Mouse (Mus musculus) midbrain, embryonic 12.5 days (tissue): ENCODE measurements around the gene Atrn. TPM values are rescaled to one million over a fixed set of nuclear protein-coding genes. Genes with fewer than 3 reads are reported as not detected.

Source experiments
- ATAC-seq: fragments of 200-750 bp; cut with Nextera tagmentation; 2 replicates; pipeline ENCODE4 v1.8.0; 2017; ENCODE audit warnings: low read depth, moderate TSS enrichment, moderate library complexity; ENCODE audit not compliant: low FRiP score
- H3K27ac ChIP-seq: fragments of 300-500 bp; sonication (generic); replicated peaks from 2 replicates; pipeline ENCODE4 v1.5.1; 2016; ENCODE audit warnings: mild to moderate bottlenecking
- H3K27me3 ChIP-seq: fragments of 300-500 bp; sonication (generic); 2 replicates; pipeline ENCODE4 v1.6.1; 2016; ENCODE audit warnings: mild to moderate bottlenecking
- H3K36me3 ChIP-seq: fragments of 300-500 bp; sonication (generic); 2 replicates; pipeline ENCODE4 v1.6.1; 2016
- H3K4me1 ChIP-seq: fragments of 300-500 bp; sonication (generic); 2 replicates; pipeline ENCODE4 v1.6.1; 2016
- H3K4me2 ChIP-seq: fragments of 300-500 bp; sonication (generic); replicated peaks from 2 replicates; pipeline ENCODE4 v1.6.1; 2016; ENCODE audit warnings: mild to moderate bottlenecking, moderate library complexity
- H3K4me3 ChIP-seq: fragments of 300-500 bp; sonication (generic); 2 replicates; pipeline ENCODE4 v1.5.1; 2016; ENCODE audit warnings: mild to moderate bottlenecking
- H3K9ac ChIP-seq: fragments of 300-500 bp; sonication (generic); replicated peaks from 2 replicates; pipeline ENCODE4 v1.6.1; 2016; ENCODE audit warnings: mild to moderate bottlenecking, moderate library complexity
- H3K9me3 ChIP-seq: fragments of 300-500 bp; sonication (generic); 2 replicates; pipeline ENCODE4 v1.6.1; 2016; ENCODE audit warnings: mild to moderate bottlenecking
- WGBS: fragments of 180-500 bp; shearing (Covaris S2); methylation state at CpG from one replicate; pipeline ENCODE4 v1.1.7; 2016; 5-methylcytosine and 5-hydroxymethylcytosine counted together
- polyA plus RNA-seq: library from polyadenylated mRNA; unstranded; fragments of >200 nt; fragmentation: Nextera tagmentation; extraction: Ambion mirVana; gene quantifications from 2 replicates; pipeline ENCODE4 v1.2.1, GENCODE M21; 2016

Gene Atrn
- 11.8 and 15.4 TPM in 2 replicates for polyA plus RNA-seq

DNA sequence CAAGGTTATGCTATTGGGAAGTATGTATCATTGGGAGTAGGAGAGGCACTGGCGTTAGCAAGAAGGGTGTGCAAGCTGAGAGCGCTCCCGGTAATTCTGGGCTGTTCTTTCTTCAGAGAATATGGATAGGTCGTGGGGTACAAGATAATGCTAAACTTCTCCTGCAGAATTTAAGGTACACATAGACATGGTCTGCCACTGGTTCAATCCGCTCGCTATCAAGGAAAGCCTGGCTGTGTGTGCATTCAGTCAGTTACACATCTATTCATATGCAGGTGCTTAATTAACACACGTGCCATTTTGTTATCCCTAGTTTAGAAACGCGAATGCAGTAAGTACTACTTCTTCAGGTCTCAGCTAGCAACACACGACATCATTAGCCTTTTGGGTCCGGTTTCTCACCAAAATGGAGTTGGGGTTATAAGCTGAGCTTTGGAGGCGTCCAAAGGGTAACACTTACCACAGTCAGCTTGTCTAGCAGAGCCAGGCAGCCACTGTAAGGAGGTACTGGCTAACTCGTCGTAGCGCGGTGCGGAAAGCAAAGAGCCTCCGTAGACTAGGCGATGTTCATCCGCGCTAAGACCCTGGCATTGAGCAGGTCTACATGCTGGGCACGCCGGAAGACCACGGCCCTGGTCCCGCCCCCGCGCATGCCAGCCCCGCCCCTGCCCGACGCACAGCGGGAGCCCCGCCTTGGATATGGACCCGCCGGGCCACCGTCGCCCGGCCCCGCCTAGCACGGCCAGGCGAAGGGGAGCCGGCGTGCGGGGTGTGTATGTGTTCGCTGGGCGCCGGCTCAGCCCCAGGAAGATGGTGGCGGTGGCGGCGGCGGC is at the start of gene Atrn, which contains the start of gene 4930402H24Rik:
Gene Atrn, plus strand, starts transcription at position 745 of the 833 bp plus-strand sequence.
Gene 4930402H24Rik, minus strand, starts transcription at position 656 of the 833 bp plus-strand sequence.
- Histone ChIP-seq H3K4me1 (peaks cover 18% of the 10 kb centered on the region), H3K27me3 (no peaks in the 10 kb centered on the region), H3K9me3 (no peaks in the 10 kb centered on the region), H3K36me3 (no peaks in the 10 kb centered on the region), H3K9ac (peak within 1 kb of the TSS; percentile 95), H3K4me3 (peak within 1 kb of the TSS; percentile 99), H3K4me2 (peak within 1 kb of the TSS; percentile 69), H3K27ac (peak within 1 kb of the TSS; percentile 84)
- WGBS, result 5% methylated on average over 46 of the region's 50 CpGs
- peak; percentile 99 for ATAC-seq

DNA sequence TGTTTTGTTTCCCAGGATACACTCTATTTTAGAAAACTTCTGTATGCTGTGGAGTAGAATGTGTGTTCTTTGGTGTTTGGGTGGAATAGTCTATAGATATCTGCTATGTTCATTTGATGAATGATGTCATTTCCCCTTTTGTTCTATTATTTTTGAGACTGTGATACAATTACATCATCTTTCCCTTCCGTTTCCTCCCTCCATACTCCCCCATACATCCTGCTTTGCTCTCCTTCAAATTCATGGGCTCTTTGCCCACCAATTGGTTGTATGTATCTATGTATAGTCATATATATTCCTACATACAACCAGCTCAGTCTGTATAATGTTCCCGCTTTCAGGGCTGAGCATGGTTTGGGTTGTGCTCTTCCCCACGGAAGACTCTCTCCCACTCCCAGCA is 44.2 kb upstream of the Atrn start:
- Histone ChIP-seq H3K27ac (no peak overlapping the region), H3K9me3 (no peaks in the 10 kb centered on the region), H3K4me1 (no peaks in the 10 kb centered on the region), H3K4me2 (no peak overlapping the region), H3K27me3 (no peaks in the 10 kb centered on the region), H3K4me3 (no peak overlapping the region), H3K9ac (no peak overlapping the region), H3K36me3 (no peaks in the 10 kb centered on the region)
- no peak for ATAC-seq
- WGBS, result 87% methylated on average over 3 of the region's 3 CpGs

DNA sequence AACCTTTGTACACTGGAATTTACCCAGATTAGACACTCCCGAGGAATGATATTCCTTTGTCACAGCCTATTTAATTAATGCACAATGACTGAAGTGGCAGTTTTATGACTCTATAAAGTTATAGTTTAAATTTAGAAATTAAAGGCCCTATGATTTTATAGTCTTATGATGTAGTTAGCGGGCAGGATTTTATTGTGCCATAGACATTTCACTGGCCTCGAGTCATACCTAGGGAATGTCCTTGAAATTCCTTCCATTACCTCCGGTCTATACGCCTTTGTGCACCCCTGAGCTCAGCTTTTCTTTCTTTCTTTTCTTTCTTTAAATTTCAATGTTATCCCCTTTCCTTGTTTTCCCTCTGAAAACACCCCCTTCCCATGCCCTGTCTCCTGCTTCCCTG is 35.4 kb upstream of the Atrn start:
- no peak for ATAC-seq
- Histone ChIP-seq H3K4me1 (no peaks in the 10 kb centered on the region), H3K27me3 (no peaks in the 10 kb centered on the region), H3K36me3 (no peaks in the 10 kb centered on the region), H3K9ac (no peak overlapping the region), H3K9me3 (no peaks in the 10 kb centered on the region), H3K4me3 (no peak overlapping the region), H3K27ac (no peak overlapping the region), H3K4me2 (no peak overlapping the region)
- WGBS, result 86% methylated on average over 5 of the region's 5 CpGs

DNA sequence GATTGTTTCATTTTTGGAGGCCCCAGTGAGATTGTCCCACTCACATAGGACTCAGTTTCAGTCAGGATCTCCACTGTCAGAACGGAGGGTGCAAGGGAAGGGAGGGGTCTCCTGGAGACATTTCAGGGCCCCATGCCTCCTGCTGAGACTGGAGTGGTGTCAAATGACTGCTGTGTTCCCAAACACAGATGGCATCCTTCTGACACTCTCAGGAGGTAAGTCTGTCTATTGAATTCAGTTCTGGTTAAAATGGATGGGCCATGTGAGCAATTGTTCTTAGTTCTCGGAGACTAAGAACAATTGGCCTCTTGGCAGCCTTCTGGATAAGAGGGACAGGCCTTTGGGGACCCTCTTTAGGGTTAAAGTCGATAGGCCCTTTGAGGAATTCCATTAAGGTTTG is 28.9 kb upstream of the Atrn start:
- H3K27ac ChIP-seq, result no peak overlapping the region
- H3K36me3 ChIP-seq, result peaks cover 6% of the 10 kb centered on the region; the same call in 1 of the 2 replicates
- H3K27me3 ChIP-seq, result no peaks in the 10 kb centered on the region
- H3K4me2 ChIP-seq, result no peak overlapping the region
- no peaks in the 10 kb centered on the region for H3K9me3 ChIP-seq
- no peak for ATAC-seq
- H3K4me3 ChIP-seq, result no peak overlapping the region
- WGBS, result 69% methylated on average over 3 of the region's 3 CpGs
- H3K9ac ChIP-seq, result no peak overlapping the region
- no peaks in the 10 kb centered on the region for H3K4me1 ChIP-seq

DNA sequence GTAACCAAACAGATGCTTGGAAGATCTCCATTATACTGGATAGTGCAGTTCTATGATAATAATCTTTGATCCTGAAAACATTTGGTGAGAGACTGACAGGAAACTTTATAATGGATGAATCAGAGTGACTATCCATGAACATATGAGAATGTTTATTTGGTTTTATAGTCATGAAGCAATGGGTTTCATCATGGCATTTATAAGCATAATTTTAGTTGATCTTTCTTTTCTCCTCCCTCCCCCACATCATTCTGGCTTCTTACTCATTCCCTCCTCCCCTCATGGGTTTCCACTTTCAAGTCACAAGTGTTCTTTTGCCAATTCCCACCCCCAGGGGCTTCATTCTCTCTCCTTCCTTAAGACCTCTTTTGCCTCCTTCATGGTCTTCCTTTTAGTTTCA is 19.3 kb upstream of the Atrn start:
- Histone ChIP-seq H3K36me3 (peaks cover 4% of the 10 kb centered on the region), H3K27ac (no peak overlapping the region), H3K27me3 (no peaks in the 10 kb centered on the region), H3K9me3 (no peaks in the 10 kb centered on the region), H3K4me1 (no peaks in the 10 kb centered on the region), H3K9ac (no peak overlapping the region), H3K4me2 (no peak overlapping the region), H3K4me3 (no peak overlapping the region)
- ATAC-seq, result no peak

DNA sequence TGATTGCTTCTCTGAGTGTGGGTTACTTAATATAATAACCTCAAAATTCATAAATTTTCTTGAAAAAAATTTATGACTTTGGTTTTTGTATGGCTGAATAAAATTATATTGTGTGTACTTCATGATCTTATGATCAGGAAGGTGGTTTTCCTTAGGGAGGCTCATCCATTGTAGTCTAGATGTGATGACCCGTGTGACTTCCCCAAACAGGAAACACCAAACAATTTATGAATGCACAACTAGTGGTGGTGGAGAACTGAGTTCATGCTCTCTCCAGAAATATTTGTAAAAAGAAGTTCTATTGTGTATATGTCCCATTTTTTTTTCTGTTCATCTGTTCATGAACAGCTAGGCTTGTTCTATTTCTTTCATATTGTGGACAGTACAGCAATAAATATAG is 18.8 kb upstream of the Atrn start:
- Histone ChIP-seq H3K4me2 (no peak overlapping the region), H3K27me3 (no peaks in the 10 kb centered on the region)
- WGBS, result 84% methylated on average over 1 of the region's 1 CpGs

DNA sequence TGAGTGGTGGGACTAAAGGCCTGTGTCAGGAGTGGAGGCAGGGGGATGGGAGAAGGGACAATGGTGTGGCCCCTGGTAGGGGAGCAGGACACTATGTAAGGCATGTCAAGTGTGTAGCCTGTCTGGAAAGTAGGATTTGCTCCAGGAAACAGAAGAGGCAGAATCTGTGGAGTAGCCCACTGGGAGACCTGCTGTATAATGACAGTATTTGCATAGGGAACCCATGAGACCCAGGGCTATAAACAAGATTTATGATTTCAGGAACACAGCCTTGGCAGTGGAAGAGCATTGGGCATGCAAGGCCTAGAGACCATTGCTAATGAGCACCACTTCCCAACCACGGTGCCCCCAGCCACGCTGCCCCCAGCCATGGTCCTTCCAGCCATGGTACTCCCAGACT is 9.4 kb upstream of the Atrn start:
- H3K9ac ChIP-seq, result no peak overlapping the region
- H3K4me3 ChIP-seq, result no peak overlapping the region
- no peak overlapping the region for H3K27ac ChIP-seq
- ATAC-seq, result no peak
- 100% methylated on average over 2 of the region's 2 CpGs for WGBS
- H3K4me1 ChIP-seq, result no peaks in the 10 kb centered on the region
- no peaks in the 10 kb centered on the region for H3K36me3 ChIP-seq
- H3K4me2 ChIP-seq, result no peak overlapping the region
- H3K9me3 ChIP-seq, result no peaks in the 10 kb centered on the region
- H3K27me3 ChIP-seq, result no peaks in the 10 kb centered on the region

More for the DNA sequence above, 18.8 kb upstream of the Atrn start:
- Histone ChIP-seq H3K4me3 (no peak overlapping the region), H3K27ac (no peak overlapping the region), H3K9me3 (no peaks in the 10 kb centered on the region), H3K4me1 (no peaks in the 10 kb centered on the region), H3K36me3 (peaks cover 4% of the 10 kb centered on the region), H3K9ac (no peak overlapping the region)
- no peak for ATAC-seq

DNA sequence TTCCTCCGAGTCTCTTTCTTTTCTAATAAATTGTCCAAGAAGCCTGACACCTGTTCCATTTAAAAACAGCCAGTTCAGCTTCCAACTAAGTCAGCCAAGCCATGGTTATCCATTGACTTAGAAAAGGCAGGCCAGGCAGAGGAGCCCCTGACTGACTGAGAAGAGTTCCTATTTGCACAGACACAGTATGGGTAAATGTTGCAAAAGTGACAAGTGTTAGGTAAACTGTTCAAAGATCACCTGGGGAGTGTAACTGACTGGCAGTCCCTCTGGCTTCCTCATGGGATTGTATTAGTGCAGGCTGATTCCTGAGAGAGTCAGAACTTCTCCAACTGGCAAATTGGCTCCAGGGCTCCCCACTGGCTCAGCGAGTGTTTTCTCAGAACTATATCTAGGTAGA is 8.4 kb upstream of the Atrn start:
- Histone ChIP-seq H3K4me2 (no peak overlapping the region), H3K9me3 (no peaks in the 10 kb centered on the region), H3K27ac (no peak overlapping the region), H3K9ac (no peak overlapping the region), H3K27me3 (no peaks in the 10 kb centered on the region), H3K4me1 (no peaks in the 10 kb centered on the region), H3K36me3 (no peaks in the 10 kb centered on the region), H3K4me3 (no peak overlapping the region)
- ATAC-seq, result no peak
- WGBS, result 71% methylated on average over 2 of the region's 2 CpGs

DNA sequence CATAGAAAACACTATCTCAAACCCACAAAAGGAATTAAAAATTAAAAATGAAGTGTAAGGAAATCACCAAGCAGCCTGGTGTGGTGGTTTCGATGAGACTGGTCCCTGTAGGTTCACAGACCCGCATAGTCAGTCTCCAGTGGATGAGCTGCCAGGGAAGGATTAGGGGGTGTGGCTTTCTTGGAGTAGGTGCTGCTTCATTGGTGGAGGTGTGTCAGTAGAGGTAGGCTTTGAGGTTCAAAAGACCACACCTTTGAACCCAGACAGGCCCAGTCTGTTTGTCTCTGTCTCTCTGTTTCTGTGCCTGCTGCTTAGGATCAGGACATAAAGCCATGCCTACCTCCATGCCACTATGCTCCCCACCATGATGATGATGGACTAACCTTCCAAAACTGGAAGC is 7.5 kb upstream of the Atrn start:
- H3K9me3 ChIP-seq, result no peaks in the 10 kb centered on the region
- H3K27ac ChIP-seq, result no peak overlapping the region
- no peaks in the 10 kb centered on the region for H3K4me1 ChIP-seq
- H3K36me3 ChIP-seq, result no peaks in the 10 kb centered on the region
- H3K27me3 ChIP-seq, result no peaks in the 10 kb centered on the region
- 84% methylated on average over 2 of the region's 2 CpGs for WGBS
- H3K4me3 ChIP-seq, result no peak overlapping the region
- ATAC-seq, result no peak
- H3K9ac ChIP-seq, result no peak overlapping the region
- H3K4me2 ChIP-seq, result no peak overlapping the region

DNA sequence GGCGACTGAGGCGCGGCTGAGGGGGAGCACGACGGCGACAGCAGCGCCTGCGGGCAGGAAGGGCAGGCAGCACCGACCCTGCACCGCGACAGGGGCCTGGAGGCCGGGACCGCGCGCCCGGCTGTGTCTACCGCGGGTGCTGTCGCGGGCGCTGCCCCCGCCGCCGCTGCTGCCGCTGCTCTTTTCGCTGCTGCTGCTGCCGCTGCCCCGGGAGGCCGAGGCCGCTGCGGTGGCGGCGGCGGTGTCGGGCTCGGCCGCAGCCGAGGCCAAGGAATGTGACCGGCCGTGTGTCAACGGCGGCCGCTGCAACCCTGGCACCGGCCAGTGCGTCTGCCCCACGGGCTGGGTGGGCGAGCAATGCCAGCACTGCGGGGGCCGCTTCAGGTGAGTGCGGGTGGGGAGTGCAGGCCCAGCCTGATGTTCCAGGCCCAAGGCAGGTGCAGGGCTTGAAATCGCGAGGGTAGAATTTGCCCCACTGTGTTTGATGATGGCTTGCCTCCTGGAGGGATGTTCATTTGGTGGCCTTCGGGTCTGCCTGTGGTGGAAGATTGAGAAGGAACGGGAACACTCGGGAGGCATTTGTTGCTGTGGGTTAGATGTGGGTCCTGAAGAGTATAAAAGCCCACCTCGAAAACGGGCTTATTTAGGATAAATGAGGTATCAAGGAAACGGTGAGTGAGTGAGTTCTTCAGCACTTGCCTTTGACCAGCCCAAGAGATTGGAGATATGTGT is 455 bp downstream of the Atrn start:
- under 1% methylated on average over 33 of the region's 58 CpGs for WGBS
- no peaks in the 10 kb centered on the region for H3K27me3 ChIP-seq
- peak overlapping the region; percentile 95 for H3K9ac ChIP-seq
- peaks cover 18% of the 10 kb centered on the region for H3K4me1 ChIP-seq
- no peaks in the 10 kb centered on the region for H3K9me3 ChIP-seq
- peak overlapping the region; percentile 69 for H3K4me2 ChIP-seq
- peak overlapping the region; percentile 84 for H3K27ac ChIP-seq
- no peak; the same call in none of the 2 replicates for ATAC-seq
- peak overlapping the region; percentile 99 for H3K4me3 ChIP-seq
- no peaks in the 10 kb centered on the region for H3K36me3 ChIP-seq

DNA sequence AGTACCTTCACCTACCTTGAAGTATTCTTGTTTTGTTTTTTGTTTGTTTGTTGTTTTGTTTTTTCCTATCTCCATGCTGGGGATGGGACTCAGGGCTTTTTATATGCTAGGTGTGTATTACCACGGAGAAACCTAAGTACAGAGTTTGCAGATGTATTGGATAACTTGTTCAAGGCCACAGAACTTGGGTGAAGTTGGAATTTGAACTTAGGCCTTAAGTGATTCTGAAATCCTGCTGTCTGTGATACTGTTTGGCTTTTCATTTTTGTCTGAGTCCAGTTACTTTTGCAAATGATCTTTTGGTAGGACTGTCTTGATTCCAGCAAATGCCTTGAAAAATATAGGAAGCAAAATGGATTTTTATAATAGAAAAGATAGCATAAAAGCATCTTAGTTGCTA is 5.4 kb downstream of the Atrn start:
- Histone ChIP-seq H3K27ac (no peak overlapping the region), H3K36me3 (no peaks in the 10 kb centered on the region), H3K9ac (no peak overlapping the region), H3K4me3 (no peak overlapping the region), H3K4me2 (no peak overlapping the region), H3K9me3 (no peaks in the 10 kb centered on the region), H3K27me3 (no peaks in the 10 kb centered on the region), H3K4me1 (peaks cover 14% of the 10 kb centered on the region)
- no peak for ATAC-seq
- WGBS, result 84% methylated on average over 1 of the region's 1 CpGs

DNA sequence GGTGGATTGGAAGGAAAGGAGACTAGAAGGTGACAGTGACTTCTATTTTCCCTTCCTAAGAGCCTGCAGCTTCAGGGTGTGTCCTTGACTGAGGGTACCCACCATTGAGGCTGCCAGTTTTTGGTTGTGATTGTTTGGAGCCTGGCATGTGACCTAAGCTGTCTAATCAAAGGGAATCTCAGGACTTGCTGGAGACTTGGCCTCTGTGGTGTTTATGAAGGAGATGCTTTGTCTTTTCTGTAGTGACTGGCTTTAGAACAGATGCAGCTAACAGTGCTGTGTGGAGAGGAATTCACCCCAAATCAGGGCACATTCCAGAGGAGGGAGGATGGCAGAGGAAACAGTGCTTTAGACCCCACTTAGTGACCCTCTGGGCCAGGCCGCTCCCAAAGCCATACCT is 8.6 kb downstream of the Atrn start:
- no peaks in the 10 kb centered on the region for H3K27me3 ChIP-seq
- H3K9me3 ChIP-seq, result no peaks in the 10 kb centered on the region
- H3K9ac ChIP-seq, result no peak overlapping the region
- H3K36me3 ChIP-seq, result no peaks in the 10 kb centered on the region
- H3K4me2 ChIP-seq, result no peak overlapping the region
- no peak overlapping the region for H3K4me3 ChIP-seq
- WGBS, result 86% methylated on average over 1 of the region's 1 CpGs
- ATAC-seq, result no peak
- peaks cover 4% of the 10 kb centered on the region; the same call in 1 of the 2 replicates for H3K4me1 ChIP-seq
- no peak overlapping the region for H3K27ac ChIP-seq
